Mouse (Mus musculus): ENCODE measurements around the gene Ccdc103.

DNA sequence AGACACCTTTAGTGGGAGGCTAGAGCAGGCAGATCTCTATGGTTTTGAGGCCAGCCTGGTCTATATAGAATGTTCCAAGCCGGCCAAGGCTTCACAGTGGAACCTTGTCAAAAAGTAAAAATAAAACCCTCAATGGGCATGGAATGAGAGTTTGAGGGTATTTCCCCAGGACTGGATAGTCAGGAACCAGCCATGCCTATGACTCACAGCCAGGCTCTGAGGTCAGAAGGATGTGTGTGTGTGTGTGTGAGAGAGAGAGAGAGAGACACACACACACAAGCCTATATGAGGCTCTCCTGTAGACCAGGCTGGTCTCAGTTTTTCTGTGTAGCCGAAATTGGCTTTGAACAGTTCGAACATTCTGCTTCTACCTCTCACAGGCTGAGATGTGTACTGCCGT lies 13.7 kb downstream of the Ccdc103 start:
- TF ChIP-seq POLR2A (IDR thresholded peaks at IDR 0.05; ENCODE audit: borderline replicate concordance, extremely low read depth, insufficient read depth, insufficient read length, poor library complexity, severe bottlenecking): no peak
- TF ChIP-seq CTCF (IDR thresholded peaks at IDR 0.05; ENCODE audit: borderline replicate concordance, extremely low read depth, insufficient read depth, insufficient read length): no peak
